Mouse (Mus musculus) gastrocnemius, postnatal 36 days (tissue): Measurements from ENCODE around the gene Anapc2. TPM values are rescaled to one million over a fixed set of nuclear protein-coding genes. Genes with fewer than 3 reads are reported as not detected.

Source experiments
- DNase-seq, 2 experiments: peaks; one replicate each; pipeline ENCODE4 v3.0.0; 2022
- intact Hi-C: fragments of 180-260 bp; cut with DNase I; formaldehyde crosslinking; loops from one replicate; pipeline ENCODE4 v1.15.1; 2025
- total RNA-seq, 2 experiments: library from RNA; stranded (reverse); gene quantifications; 2 replicates each; pipeline ENCODE4 v1.2.3; 2021

Gene Anapc2
- total RNA-seq, 2 experiments from 2014 or later = 27.0 to 27.8 TPM

DNA sequence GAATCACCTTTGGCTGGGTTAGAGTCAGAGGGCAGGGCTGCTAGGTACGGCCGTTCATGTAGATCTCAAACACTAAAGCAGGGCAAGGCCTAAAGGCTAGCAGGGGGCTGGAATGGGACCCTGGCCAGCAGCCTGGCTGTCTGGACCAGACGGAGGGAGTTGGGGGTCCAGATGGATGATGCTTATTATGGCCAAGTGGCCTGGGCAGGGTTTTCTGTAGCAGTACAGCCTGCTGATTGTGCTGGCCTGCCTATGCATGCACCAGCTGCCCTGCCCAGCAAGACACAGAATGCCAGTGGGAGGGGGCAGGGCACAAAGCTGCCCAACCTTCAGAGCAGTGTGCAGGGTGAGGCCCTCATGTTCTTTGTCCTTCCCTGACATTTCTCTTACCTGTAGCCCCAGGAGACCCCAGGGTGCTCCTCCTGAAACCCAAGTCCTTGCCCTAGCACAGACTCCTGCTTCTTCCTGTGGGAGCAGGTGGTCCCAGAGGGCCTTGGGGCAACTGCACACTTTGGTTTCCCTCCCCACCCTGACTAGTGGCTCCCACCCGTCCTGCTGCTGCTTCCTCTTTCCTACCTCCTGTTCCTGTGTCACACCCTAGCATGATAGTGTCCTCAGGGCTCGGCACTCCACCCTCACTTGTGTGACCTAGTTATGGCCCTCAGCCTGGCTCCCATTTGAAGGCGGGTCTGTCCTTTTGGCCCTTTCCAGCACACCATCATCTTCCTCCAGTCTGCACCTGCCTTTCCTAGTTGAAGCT is 6.2 kb upstream of the Anapc2 start:
- intact Hi-C loops = no loop called here
- no peak for DNase-seq

DNA sequence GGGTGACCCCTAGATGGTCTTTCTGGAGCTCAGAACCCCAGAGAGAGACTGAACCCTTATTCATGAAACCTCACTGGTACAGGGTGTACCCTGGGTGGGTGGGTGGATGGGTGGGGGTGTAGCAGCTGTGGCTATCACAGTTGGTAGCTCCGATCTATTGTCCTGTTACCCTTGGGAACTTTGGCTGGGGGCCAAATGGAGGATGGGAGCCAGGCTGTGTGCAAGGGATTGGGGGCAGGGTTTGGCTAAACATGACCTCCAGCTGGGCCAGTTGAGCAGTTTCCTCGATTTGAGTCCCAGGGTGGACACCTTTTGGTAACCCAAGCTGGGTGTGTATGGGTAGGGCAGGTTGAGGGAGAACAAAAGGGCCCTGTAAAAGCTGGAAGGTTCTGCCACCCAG is 5.6 kb upstream of the Anapc2 start:
- intact Hi-C loops = no loop called here
- DNase-seq = peak in 1 of 2 experiments; percentile 45

DNA sequence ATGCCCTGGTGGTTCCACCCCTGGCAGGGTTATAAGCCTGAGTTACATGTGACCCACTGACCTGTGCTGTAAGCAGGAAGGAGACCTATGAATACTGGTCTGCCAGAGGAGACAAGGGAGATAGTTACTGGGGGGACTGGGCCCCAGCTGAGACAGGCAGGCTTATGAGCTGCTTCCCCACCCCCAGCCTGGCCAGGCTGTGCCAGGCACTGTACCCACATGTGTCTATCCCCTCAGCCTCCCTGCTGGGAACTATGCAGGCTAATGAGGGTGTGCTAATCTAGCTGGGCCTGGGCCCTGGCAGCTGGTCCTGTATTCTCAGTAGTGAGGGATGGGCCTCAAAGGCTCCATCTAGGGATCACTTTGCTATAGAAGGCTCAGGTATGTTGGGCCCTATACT is 5.0 kb upstream of the Anapc2 start:
- intact Hi-C loops = no loop called here
- no peak for DNase-seq

DNA sequence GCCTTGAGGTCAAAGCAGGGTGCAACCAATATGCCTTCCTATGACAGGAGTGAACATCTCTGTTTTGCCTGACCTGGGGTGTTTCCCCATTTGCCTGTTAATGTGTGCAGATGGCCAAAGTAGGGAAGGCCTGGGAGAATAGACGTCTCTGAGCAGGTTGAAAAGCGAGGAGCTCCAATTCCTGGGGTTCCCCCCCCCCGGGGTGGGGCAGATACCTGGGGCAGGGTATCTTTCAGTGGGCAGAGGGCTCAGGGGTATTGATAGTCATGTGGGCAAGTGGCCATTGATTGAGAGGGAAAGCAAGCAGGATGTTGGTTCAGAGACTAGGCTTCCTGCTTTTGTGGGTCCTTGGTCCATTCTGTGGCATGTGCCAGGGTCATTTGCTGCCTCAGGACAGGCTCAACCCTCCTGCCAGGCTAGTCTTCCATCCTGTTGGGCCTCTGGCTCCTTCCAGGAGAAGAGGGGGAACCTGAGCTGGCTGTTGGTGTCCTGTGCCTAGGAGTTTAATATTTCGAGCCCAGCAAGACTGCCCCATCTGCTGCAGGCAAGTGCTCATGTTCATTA is 4.5 kb upstream of the Anapc2 start:
- intact Hi-C loops = no loop called here
- no peak for DNase-seq

DNA sequence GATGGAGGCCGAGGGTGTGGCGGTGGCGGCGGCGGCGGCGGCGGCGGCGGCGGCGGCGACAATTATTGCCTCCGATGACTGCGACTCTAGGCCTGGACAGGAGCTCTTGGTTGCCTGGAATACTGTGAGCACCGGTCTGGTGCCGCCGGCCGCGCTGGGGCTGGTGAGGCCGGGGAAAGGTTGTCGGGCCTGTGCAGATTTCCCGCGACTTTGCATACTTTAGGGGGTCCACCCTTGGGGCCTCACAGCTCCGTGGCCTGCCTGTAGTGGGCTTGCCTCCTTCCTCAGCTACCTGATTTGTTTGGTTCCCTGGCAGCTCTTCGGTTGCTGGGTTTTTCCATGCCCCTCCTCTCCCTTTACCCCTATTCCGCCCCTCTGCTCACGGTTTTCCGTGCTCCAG is 237 bp downstream of the Anapc2 start:
- intact Hi-C loops = loop anchor here (5.0 kb wide), 2 partner anchors 60 to 80 kb away; partner anchors contain the start of gene Man1b1
- DNase-seq = no peak

DNA sequence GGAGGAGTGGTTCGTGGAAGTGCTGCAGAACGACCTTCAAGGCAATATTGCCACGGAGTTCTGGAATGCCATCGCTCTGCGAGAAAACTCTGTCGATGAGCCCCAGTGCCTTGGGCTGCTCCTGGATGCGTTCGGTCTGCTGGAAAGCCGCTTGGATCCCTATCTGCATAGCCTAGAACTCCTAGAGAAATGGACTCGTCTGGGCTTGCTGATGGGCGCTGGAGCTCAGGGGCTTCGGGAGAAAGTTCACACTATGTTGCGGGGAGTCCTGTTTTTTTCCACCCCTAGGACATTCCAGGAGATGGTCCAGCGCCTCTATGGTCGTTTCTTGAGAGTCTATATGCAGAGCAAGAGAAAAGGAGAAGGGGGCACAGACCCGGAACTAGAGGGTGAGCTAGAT is 732 bp downstream of the Anapc2 start:
- no peak for DNase-seq
- intact Hi-C loops = loop anchor here (5.0 kb wide), 2 partner anchors 59 to 81 kb away; partner anchors contain the start of gene Man1b1

DNA sequence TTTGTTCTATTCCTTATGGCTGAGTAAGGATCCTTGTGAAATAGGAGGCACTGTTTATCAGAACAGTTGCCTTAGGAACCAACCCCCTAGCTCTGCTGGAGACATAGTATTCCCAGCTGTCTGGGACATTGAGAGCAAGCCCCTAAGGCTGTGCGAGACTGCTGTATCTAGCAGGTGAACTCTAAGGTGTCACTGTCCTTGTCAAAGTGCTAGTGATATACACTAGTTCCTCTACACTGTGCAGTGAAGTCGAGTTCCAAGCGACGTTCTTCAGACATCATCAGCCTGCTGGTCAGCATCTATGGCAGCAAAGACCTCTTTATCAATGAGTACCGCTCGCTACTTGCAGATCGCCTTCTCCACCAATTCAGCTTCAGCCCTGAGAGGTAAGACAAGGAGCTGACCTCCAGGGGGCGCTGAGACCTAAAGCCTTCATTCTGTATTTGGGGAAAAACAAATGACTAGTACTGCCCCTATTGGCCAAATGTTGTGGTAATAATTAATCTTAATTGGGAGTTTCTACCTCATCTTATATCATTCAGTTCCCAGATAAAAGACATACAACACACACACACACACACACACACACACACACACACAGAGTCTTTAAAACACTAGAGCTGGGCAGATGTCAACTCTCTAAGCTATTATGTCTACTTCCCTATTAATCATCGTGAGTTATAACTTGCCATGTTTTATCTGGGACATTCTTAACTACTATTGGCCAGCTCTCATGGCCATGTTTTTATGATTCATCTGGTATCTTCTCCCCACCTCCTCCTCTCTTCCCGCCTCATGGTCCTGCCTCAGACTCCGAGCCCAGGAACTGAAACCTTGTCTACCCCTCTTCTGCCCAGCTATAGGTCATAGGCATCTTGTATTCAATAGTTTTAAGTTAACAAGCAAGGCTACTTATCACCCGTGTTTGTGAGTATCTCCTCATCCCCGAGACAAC is 6.9 kb downstream of the Anapc2 start:
- intact Hi-C loops = no loop called here
- DNase-seq = peak in 1 of 2 experiments; percentile 70

DNA sequence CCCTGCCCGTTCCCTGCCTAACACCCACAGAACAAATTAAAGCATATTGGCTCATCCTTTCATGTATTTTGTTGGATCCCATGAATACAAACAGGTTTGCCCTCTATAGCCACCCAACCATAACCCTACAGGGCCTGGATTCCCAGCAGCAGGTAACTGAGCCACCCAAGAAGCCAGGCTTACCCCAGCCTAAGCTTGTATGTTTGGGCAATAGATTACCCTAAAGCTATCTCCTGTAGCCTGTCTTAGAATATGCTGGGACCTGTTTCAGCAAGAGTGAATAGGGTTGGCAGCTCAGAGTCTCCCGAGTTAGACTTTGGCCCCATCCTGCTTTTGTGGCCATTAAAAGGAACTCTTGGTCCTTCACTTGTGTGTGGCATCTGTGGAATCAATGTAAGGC is 13.3 kb downstream of the Anapc2 start:
- intact Hi-C loops = loop anchor here (5.0 kb wide), 1 partner anchor 42 kb away; no protein-coding TSS in a partner anchor
- no peak for DNase-seq

DNA sequence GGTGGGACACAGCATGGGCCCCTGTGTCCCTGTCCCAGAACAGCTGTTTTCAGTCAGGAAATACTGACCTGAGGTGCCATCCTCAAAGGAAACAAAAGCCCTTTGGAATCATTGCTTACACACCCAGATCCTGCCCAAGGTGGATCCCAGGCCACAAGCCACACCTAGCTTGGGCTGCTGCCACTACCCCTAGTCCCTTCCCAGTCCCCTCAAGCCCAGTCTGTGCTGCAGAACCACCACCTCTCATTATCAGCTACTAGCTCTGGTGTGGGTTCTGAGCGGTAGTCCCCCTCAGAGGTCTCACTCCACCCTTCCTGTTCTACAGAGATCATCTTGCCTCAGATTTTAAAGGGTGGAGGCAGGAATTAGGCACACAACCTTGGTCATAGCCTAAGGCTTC is 14.0 kb downstream of the Anapc2 start:
- intact Hi-C loops = loop anchor here (5.0 kb wide), 1 partner anchor 41 kb away; no protein-coding TSS in a partner anchor
- DNase-seq = no peak

DNA sequence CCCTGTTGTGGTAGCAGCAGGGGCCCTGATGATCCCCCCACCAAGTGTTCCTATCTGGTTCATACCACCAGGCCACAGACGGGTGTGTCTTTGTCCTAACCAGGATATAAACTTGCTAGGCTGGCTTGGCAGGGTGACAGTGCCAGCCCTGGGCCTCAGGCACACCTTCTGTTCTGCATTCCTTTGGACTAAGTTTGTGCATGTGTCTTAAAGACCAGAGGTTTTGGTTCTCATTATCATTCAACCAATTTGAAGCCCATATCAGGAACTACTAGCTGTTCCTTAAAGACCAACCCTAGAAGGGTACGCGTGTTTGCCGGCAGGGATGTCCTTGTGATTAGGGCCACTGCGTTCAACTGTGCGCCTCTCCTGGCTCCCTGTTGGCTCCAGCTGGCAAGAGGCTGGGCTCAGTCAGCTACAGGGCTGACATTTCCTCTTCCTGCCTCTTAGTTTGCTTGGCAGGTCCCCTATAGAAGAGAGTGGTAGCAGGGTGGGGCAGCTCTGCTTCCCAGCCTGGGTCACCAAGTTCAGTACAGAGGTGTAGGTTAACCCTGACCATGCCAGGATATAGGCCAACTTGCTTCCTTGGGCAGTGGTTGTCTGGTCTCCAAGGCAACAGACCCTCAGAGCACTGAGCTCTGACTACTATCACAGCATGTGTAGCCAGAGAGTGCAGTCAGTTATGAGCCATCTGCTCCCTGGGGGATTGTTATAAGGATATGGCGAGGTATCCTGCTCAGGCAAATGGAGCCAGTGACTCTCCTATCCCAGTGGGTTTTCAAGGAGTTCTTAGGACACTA is 14.8 kb downstream of the Anapc2 start:
- intact Hi-C loops = loop anchor here (5.0 kb wide), 1 partner anchor 40 kb away; no protein-coding TSS in a partner anchor

DNA sequence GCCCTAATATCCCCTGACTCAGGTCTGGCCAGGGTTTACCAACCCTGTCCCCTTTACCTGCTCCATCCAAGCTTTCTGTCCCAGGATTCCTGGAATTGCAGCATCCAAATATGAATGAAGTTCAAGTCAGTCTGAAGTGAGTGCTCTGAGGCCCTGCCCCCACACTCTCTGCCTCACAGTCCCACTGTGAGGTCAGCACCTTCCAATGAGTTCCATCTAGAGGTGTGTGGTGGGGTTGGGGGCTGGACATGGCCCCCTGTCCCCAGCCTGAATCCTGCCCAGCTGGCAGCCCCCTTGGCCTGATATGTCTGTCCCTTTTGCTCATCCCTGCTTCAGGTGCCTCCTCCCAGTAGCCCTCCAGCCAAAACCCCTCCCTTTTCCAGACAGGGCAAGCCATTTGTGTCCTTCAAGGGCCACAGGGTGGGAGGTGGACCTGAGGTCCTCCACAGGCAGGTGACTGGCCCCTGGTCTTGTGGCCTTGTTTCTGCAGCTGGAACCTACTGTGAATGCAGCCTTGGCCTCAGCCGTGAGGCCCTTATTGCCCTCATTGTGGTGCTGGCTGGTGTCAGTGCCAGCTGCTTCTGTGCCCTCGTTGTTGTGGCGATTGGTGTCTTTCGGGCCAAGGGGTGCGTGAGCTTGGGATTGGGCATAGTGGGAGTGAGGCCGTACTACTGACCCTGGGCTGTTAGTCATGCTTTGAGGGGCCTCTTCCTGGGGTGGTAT is 15.8 kb downstream of the Anapc2 start, which contains the start of gene Tmem210:
Tmem210 (plus strand) TSS at position 219 of the 723 bp plus-strand sequence.
- intact Hi-C loops = loop anchor here (5.0 kb wide), 1 partner anchor 39 kb away; no protein-coding TSS in a partner anchor
- DNase-seq = no peak

More for the DNA sequence above, 14.8 kb downstream of the Anapc2 start:
- DNase-seq = no peak

DNA sequence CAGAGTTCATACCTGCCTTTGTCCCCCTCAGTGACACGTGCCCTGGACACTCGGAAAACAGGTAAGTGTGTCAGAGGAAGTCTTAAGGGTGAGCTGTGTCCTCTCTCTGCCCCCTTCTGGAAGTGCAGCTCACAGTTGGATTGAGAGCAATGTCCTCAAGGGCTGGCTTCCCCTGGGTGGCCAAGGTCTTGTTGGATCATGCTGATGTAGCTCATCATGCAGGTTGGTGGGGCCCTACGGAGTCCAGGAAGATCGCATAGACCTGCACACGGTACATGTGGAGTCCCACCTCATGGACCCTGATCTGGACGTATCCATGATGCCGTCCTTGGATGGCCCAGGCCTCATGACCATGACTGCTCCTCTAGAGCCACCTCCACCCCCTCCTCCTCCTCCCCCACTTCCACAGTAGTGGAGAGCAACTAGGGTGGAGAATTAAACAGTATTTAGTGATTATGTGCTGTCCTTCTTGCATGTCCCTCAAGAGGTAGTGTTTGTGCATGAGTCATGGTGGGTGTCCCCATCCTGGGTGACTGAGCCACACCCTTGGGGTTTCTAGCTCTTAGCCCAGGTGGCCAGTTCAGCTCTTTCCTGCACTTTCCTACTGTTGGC is 16.6 kb downstream of the Anapc2 start:
- intact Hi-C loops = loop anchor here (5.0 kb wide), 1 partner anchor 38 kb away; no protein-coding TSS in a partner anchor
- no peak for DNase-seq

DNA sequence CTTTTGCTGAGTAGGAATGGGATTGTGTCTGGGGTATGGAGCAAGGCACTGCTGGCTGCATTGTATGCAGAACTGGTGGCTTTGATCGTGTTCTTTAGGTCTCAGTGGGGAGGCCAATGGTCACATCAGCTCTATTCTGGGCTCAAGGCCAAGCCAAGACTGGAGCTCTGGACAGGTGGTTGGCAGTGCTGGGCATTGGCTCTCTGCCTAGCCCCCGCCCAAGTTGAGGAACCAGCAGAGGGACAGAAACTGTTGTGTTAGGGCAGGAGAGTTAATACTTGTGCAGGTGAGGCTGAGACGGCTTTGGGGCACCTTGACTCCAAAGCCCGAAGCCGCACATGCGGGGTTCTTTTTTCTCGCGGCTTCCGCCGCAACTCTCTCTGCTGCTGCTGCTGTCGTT is 17.4 kb downstream of the Anapc2 start, which contains the start of gene Lrrc26:
Lrrc26 (plus strand) TSS at position 265 of the 400 bp plus-strand sequence.
- intact Hi-C loops = loop anchor here (5.0 kb wide), 1 partner anchor 38 kb away; no protein-coding TSS in a partner anchor
- no peak for DNase-seq

DNA sequence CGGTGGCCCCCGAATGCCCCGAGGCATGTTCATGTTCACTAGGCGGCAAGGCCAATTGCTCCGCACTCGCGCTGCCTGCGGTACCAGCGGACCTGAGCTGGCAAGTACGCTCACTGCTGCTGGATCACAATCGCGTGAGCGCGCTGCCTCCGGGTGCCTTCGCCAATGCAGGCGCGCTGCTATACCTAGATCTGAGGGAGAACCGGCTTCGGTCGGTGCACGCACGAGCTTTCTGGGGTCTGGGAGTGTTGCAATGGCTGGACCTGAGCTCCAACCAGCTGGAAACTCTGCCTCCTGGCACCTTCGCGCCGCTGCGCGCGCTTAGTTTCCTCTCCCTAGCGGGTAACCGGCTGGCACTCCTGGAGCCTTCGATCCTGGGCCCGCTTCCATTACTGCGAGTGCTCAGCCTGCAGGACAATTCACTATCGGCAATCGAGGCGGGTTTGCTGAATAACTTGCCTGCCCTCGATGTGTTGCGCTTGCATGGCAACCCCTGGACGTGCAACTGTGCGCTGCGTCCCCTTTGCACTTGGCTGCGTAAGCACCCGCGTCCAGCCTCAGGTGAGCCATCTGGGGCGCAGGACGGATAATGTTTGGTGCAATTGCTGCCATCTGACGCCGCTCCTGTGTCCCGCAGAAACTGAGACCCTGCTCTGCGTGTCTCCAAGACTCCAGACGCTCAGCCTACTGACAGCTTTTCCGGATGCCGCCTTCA is 18.0 kb downstream of the Anapc2 start:
- DNase-seq = no peak
- intact Hi-C loops = no loop called here

DNA sequence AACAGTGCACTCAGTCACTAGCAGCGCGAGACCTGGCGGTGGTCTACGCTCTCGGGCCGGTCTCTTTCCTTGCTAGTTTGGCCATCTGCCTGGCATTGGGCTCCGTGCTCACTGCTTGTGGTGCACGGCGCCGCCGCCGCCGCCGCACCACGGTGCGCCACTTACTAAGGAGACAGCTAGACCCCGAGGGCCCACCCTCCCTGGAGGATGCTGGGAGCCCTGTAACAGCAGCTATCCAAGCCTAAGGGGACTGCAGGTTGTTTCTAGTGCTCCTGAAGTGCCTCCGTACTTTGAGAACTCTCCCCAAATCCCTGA is 18.5 kb downstream of the Anapc2 start:
- no peak for DNase-seq
- intact Hi-C loops = no loop called here

DNA sequence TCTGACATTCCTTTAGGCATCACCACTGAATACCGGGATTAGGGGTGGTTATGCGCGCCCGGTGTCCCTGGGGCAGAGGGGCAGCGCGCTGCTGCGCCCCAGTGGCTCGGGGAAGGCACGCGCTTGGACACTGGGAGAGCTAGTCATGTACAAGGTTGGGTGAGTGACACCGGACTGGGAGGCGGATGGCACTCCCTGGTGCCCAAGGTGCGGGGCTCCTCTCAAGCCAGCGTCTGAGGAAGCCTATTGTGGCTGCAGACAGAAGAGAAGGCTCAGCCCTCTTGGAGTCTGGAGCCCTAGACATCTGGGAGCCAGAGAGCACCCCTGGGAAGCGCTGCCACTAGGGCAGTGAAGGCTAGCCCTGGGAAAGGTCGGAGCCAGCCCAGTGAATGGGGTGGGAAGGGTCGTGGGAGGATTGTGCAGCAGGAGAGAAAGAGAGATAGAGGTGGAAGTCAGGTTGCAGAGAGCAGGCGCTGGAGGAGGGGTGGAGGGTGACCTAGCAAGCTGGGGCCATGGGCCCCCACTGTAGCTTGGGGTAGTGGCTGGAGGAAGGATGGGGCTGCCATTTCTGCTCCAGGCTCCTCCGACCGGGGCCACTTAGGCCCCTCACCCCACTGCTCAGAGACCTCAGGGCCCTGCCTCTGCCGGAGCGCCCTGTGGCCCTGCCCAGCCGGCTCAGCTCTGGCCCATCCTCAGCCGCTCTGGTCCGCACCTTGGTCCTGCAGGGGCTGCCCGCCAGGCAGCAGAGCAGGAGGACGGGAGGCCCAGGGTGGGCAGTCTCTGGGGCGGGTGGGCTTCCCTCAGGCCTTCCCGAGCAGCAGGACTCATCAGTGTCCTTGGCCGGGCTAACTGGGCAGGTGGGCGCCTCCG is 19.1 kb downstream of the Anapc2 start:
- intact Hi-C loops = no loop called here

DNA sequence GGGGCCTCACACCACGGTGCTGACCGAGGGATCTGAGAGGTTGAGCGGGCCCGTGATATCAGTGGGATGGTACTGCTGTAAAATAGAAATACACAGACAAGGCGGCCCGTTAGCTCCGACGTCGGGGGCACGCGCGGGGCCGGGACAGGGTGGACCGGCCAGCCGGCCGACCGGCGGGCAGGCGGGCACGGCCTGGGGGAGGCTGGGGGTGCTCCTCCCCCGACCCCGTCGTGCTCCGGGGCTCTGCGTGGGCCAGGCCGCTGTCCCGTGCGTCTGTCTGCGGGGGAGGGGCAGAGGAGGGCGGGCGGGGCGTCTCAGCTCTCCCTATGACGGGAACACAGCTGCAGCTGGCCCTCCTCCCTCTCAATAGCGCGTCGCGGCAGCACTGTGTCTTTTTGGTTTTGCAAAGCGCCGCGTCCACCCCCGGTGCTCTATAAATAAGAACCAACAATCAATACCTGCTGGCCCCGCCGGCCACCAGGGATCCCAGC is 19.8 kb downstream of the Anapc2 start:
- DNase-seq = peak in 1 of 2 experiments; percentile 25
- intact Hi-C loops = no loop called here

More for the DNA sequence above, 19.1 kb downstream of the Anapc2 start:
- no peak for DNase-seq
